Mouse (Mus musculus) midbrain, embryonic 14.5 days (tissue): ENCODE results near the gene Neurog1. TPM values are rescaled to one million over a fixed set of nuclear protein-coding genes. Genes with fewer than 3 reads are reported as not detected.
A peak's percentile ranks its signal among the peaks of the same experiment; 100 is the strongest.

Experiments
- ATAC-seq: fragments of 200-750 bp; cut with Nextera tagmentation; 2 replicates; pipeline ENCODE4 v1.8.0; 2017; ENCODE audit warnings: moderate number of reproducible peaks, moderate library complexity; ENCODE audit not compliant: low FRiP score, low TSS enrichment
- DNase-seq: peaks from one replicate; pipeline ENCODE4 v3.0.0-alpha.2; 2015
- H3K27ac ChIP-seq: fragments of 300-500 bp; sonication (generic); replicated peaks from 2 replicates; pipeline ENCODE4 v1.5.1; 2014; ENCODE audit warnings: mild to moderate bottlenecking, low read depth, low read length, moderate library complexity
- H3K27me3 ChIP-seq: fragments of 300-500 bp; sonication (generic); 2 replicates; pipeline ENCODE4 v1.6.1; 2014; ENCODE audit warnings: low read length, control low read depth, mixed read lengths; ENCODE audit not compliant: control insufficient read depth, insufficient read depth
- H3K36me3 ChIP-seq: fragments of 300-500 bp; sonication (generic); 2 replicates; pipeline ENCODE4 v1.6.1; 2014; ENCODE audit warnings: low read length, control low read depth; ENCODE audit not compliant: control insufficient read depth, insufficient read depth
- H3K4me1 ChIP-seq: fragments of 300-500 bp; sonication (generic); 2 replicates; pipeline ENCODE4 v1.6.1; 2014; ENCODE audit warnings: mild to moderate bottlenecking, antibody characterized with exemption, low read length, control low read depth; ENCODE audit not compliant: control insufficient read depth, insufficient read depth
- H3K4me2 ChIP-seq: fragments of 300-500 bp; sonication (generic); 2 replicates; pipeline ENCODE4 v1.6.1; 2014; ENCODE audit warnings: mild to moderate bottlenecking, low read length, moderate library complexity
- H3K4me3 ChIP-seq: fragments of 300-500 bp; sonication (generic); replicated peaks from 2 replicates; pipeline ENCODE4 v1.5.1; 2014; ENCODE audit warnings: low read depth, low read length
- H3K9ac ChIP-seq: fragments of 300-500 bp; sonication (generic); replicated peaks from 2 replicates; pipeline ENCODE4 v1.6.1; 2014; ENCODE audit warnings: mild to moderate bottlenecking, low read length, moderate library complexity
- H3K9me3 ChIP-seq: fragments of 300-500 bp; sonication (generic); 2 replicates; pipeline ENCODE4 v1.6.1; 2016; ENCODE audit warnings: low read length, control low read depth, mixed read lengths; ENCODE audit not compliant: control insufficient read depth
- WGBS: fragments of 180-500 bp; shearing (Covaris S2); extraction: QIAGEN DNeasy Blood & Tissue Kit; methylation state at CpG from one replicate; pipeline ENCODE4 v1.1.7; 2014; 5-methylcytosine and 5-hydroxymethylcytosine counted together
- polyA plus RNA-seq: library from polyadenylated mRNA; unstranded; fragments of >200 nt; fragmentation: Nextera tagmentation; extraction: Ambion mirVana; gene quantifications from 2 replicates; pipeline ENCODE4 v1.2.1, GENCODE M21; 2014

Gene Neurog1
- polyA plus RNA-seq, 1 experiment from 2014 or later: 8.9 TPM

DNA sequence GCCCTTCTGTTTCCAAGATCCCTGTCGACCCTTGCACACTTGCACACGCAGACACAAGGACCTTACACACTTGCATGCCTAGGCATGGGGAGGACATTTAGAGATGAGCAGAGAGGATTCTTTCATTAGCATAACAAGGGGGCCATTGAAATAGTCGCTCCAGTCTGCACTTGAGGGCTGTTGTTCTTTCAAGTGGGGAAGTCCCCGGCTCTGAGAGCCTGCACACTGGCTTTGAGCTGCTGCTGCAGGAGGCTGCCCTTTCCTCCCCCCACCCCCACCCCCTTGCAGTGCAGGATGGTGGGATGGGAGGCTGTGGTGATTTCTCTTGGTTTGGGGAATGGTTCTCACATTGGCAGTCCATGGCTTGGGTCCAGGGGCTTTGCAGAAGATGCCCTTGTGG is 35.9 kb downstream of the Neurog1 start:
- 0 out of 2 replicates have a peak, but pooled peaks cover 12% of the 10 kb centered on the region for H3K27me3 ChIP-seq
- peaks cover 24% of the 10 kb centered on the region for H3K4me1 ChIP-seq
- no peak overlapping the region for H3K27ac ChIP-seq
- peaks cover 7% of the 10 kb centered on the region; the same call in 1 of the 2 replicates for H3K9me3 ChIP-seq
- no peak for DNase-seq
- H3K4me3 ChIP-seq: no peak overlapping the region
- H3K9ac ChIP-seq: no peak overlapping the region
- 3% methylated on average over 4 of the region's 4 CpGs for WGBS
- H3K4me2 ChIP-seq: no peak overlapping the region
- ATAC-seq: no peak
- no peaks in the 10 kb centered on the region for H3K36me3 ChIP-seq

DNA sequence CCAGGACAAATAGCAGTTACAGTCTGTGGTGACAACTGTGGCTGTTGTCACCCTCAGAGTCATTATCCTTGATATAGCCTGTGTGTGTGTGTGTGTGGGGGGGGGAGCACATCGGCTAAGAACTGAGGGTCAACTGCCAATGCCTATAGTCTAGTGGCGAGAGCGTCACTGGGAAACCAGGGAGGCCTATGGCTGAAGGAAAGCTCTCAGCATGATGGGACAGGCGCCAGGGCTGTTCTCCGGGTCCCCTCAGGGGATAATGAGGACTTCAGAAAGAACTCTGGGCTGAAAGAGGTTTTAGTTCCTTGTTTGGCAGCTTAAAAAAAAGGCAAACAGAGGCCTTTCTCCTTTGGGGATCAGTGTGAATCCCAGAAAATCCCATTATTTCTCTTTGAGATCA is 37.3 kb downstream of the Neurog1 start:
- H3K4me2 ChIP-seq: no peak overlapping the region
- 0 out of 2 replicates have a peak, but pooled peaks cover 11% of the 10 kb centered on the region for H3K27me3 ChIP-seq
- H3K9me3 ChIP-seq: peaks cover 14% of the 10 kb centered on the region; the same call in 1 of the 2 replicates
- DNase-seq (peak; percentile 74), ATAC-seq (no peak)
- H3K27ac ChIP-seq: no peak overlapping the region
- no peak overlapping the region for H3K4me3 ChIP-seq
- 8% methylated on average over 5 of the region's 5 CpGs for WGBS
- no peaks in the 10 kb centered on the region for H3K36me3 ChIP-seq
- no peak overlapping the region for H3K9ac ChIP-seq
- peaks cover 21% of the 10 kb centered on the region for H3K4me1 ChIP-seq

DNA sequence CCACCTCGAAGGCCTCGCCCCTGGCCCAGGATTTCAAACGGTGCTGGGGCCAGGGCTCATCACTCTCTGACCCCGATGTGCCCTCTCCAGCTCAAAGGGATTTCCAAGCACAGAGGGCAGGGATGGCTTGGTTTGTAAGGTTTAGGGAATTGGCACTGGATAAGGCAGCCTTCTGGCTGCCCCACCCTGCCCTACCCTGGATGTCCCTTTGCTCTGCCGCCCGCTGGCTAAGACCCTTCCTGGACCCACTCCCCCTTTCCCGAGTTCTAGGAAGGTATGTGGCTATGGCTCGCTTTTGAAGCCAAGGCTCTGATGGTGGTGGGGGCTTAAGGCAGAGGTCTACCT is 42.9 kb downstream of the Neurog1 start:
- WGBS: 7% methylated on average over 8 of the region's 8 CpGs
- no peak overlapping the region for H3K4me3 ChIP-seq

DNA sequence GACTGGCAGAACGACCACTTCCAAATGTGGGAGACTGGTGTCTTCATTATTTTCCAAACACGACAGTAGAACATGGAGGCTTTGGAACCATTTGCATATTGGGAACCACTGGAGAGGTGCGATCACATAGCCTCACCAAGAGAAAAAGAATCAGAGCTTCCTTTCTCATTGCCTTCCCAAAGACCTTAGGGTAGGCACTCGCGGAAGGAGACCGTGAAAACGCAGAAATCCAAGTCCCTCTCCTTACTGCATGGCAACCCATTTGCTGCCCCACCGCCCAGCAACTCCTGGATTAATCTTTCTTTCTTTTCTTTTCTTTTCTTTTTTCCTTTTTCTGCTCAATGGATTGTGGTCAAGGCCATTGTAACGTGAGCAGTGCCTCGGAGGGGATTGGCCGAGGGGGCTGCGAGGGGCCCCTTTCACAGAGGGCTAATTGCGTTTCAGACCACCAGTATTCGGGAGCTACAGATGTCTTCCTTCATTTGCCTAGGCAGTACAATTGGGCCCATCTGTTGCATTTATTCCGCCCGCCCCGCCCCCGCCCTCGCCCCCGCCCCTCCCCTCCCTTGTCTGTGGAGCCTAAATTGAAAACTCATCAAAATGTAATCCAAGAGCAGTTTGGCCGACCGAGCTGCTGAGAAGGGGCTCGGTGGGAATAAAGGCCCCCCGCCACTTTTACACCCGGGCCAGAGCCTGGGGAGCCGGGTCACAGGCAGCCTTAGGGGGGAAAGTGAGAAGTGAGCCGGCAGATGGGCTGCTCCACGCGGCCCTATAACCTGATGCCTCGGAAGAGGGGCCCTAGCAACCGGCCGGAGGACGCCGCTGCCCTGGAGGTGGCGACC is 43.5 kb downstream of the Neurog1 start:
- WGBS: 2% methylated on average over 35 of the region's 35 CpGs
- Histone ChIP-seq H3K27me3 (peaks cover 26% of the 10 kb centered on the region; the same call in 1 of the 2 replicates), H3K27ac (peak overlapping the region; percentile 21; the same call in 1 of the 2 replicates), H3K4me1 (peaks cover 18% of the 10 kb centered on the region), H3K36me3 (no peaks in the 10 kb centered on the region), H3K4me2 (peak overlapping the region; percentile 43), H3K9ac (no peak overlapping the region), H3K4me3 (no peak overlapping the region), H3K9me3 (peaks cover 14% of the 10 kb centered on the region; the same call in 1 of the 2 replicates)
- DNase-seq: peak; percentile 54
- peak; percentile 76; the same call in 1 of the 2 replicates for ATAC-seq

More for the DNA sequence above, 42.9 kb downstream of the Neurog1 start:
- DNase-seq (no peak), ATAC-seq (peak; percentile 48; the same call in 1 of the 2 replicates)
- Histone ChIP-seq H3K27me3 (peaks cover 26% of the 10 kb centered on the region; the same call in 1 of the 2 replicates), H3K9me3 (peaks cover 14% of the 10 kb centered on the region; the same call in 1 of the 2 replicates), H3K27ac (no peak overlapping the region; the same call in 1 of the 2 replicates), H3K36me3 (no peaks in the 10 kb centered on the region), H3K9ac (no peak overlapping the region), H3K4me2 (peak overlapping the region; percentile 43), H3K4me1 (peaks cover 18% of the 10 kb centered on the region)

Other genes starting within 250 kb of the Neurog1 start
- gene H2afy, start 115.8 kb downstream of the Neurog1 start, polyA plus RNA-seq: 292 and 355 TPM in 2 replicates
- gene Tifab, start 73.3 kb downstream of the Neurog1 start, polyA plus RNA-seq: 0.43 and 0.64 TPM in 2 replicates
- gene Cxcl14, start 44.4 kb upstream of the Neurog1 start, polyA plus RNA-seq: 10.2 and 11.2 TPM in 2 replicates
- not detected in 2 replicates for gene Gm3045, start 174.4 kb upstream of the Neurog1 start, polyA plus RNA-seq
- gene Slc25a48, start 186.2 kb upstream of the Neurog1 start, polyA plus RNA-seq: 0.11 TPM in 1 of 2 replicates, not detected in the other
- not detected in 2 replicates for gene Il9, start 230.1 kb upstream of the Neurog1 start, polyA plus RNA-seq